Mouse (Mus musculus) myocyte (in vitro differentiated cells): Measurements from ENCODE around the gene Atp13a2.

Experiments
- CEBPB ChIP-seq: IDR thresholded peaks from 2 replicates; pipeline ENCODE4 v1.6.1; 2011; ENCODE audit warnings: mild to moderate bottlenecking, moderate library complexity; ENCODE audit not compliant: poor library complexity, insufficient read depth, severe bottlenecking
- E2F4 ChIP-seq: IDR thresholded peaks from one replicate; pipeline ENCODE4 v1.6.1; 2011; ENCODE audit warnings: mild to moderate bottlenecking, control low read depth, moderate library complexity; ENCODE audit not compliant: insufficient read depth
- MAX ChIP-seq: IDR thresholded peaks from one replicate; pipeline ENCODE4 v1.6.1; 2011; ENCODE audit warnings: low read depth, mild to moderate bottlenecking, control low read depth
- MYOD1 ChIP-seq, 3 experiments: IDR thresholded peaks; one replicate each; pipeline ENCODE4 v1.6.1; 2011; ENCODE audit warnings: control low read depth in 2 of 3, low read depth in 2 of 3, mild to moderate bottlenecking in 2 of 3, moderate library complexity in 1 of 3; ENCODE audit not compliant: insufficient read length in 2 of 3, control insufficient read depth in 1 of 3
- MYOG ChIP-seq, 3 experiments: IDR thresholded peaks; one replicate each; pipeline ENCODE4 v1.6.1; 2011; ENCODE audit warnings: control low read depth in 2 of 3, low read depth in 2 of 3, mild to moderate bottlenecking in 2 of 3; ENCODE audit not compliant: insufficient read length in 2 of 3, control insufficient read depth in 1 of 3, insufficient read depth in 1 of 3
- POLR2A ChIP-seq: IDR thresholded peaks from one replicate; pipeline ENCODE4 v1.6.1; 2011; ENCODE audit warnings: low read depth, mild to moderate bottlenecking, control low read depth, moderate library complexity; ENCODE audit not compliant: insufficient read length
- POLR2AphosphoS2 ChIP-seq: IDR thresholded peaks from one replicate; pipeline ENCODE4 v1.6.1; 2011; ENCODE audit warnings: low read depth, control low read depth; ENCODE audit not compliant: insufficient read length
- REST ChIP-seq: IDR thresholded peaks from one replicate; pipeline ENCODE4 v1.6.1; 2011; ENCODE audit warnings: mild to moderate bottlenecking, control low read depth, moderate library complexity; ENCODE audit not compliant: insufficient read depth, insufficient read length
- SRF ChIP-seq: IDR thresholded peaks from one replicate; pipeline ENCODE4 v1.6.1; 2011; ENCODE audit warnings: low read depth; ENCODE audit not compliant: control insufficient read depth, insufficient read length
- TCF12 ChIP-seq: IDR thresholded peaks from one replicate; pipeline ENCODE4 v1.6.1; 2011; ENCODE audit warnings: mild to moderate bottlenecking, control low read depth; ENCODE audit not compliant: poor library complexity, insufficient read depth, severe bottlenecking
- USF1 ChIP-seq: IDR thresholded peaks from one replicate; pipeline ENCODE4 v1.6.1; 2011; ENCODE audit warnings: low read depth, mild to moderate bottlenecking, control low read depth, moderate library complexity

DNA sequence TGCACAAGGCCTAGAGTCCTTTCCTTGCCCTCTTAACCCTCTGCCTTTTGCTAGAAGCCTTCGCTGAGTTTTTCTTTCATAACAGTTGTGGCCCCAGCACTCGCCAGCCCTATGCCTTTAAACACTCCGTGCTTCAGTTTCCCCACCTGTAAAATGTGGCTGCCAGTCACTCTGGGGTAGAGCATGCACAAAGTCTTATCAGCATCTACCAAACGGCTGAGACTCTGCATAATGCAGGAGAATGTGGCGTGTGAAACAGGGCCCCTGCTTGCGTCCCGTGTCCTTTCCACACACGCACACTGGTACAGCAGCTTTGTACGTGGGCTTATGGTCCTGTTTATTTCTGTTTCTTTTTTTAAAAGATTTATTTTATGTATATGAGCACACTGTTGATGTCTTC is 10.1 kb downstream of the Atp13a2 start:
- TF ChIP-seq TCF12 (no peak), POLR2A (no peak), USF1 (no peak), E2F4 (no peak), MYOD1 (IDR thresholded peaks at IDR 0.05; ENCODE audit: control insufficient read depth in 1 of 3, insufficient read length in 2 of 3, low read depth in 2 of 3) (no peak), POLR2AphosphoS2 (no peak), MAX (no peak), CEBPB (no peak), MYOG (IDR thresholded peaks at IDR 0.05; ENCODE audit: control insufficient read depth in 1 of 3, insufficient read depth in 1 of 3, insufficient read length in 2 of 3, low read depth in 2 of 3) (no peak), SRF (no peak), REST (no peak)
